Mouse (Mus musculus) gastrocnemius, adult 2 months (tissue): Measurements from ENCODE around the gene Pik3ca. TPM values are rescaled to one million over a fixed set of nuclear protein-coding genes. Genes with fewer than 3 reads are reported as not detected.
"Not testable (repeated sequence)": the region's sequence is repeated elsewhere in the genome, so short reads cannot be mapped to it uniquely, and the experiment has no call there.

Source experiments
- DNase-seq: peaks from one replicate; pipeline ENCODE4 v3.0.0; 2022
- H3K27ac ChIP-seq: fragments of 200-600 bp; 2 replicates; pipeline ENCODE4 v1.8.1; 2022; ENCODE audit warnings: mild to moderate bottlenecking
- H3K4me3 ChIP-seq: fragments of 200-600 bp; 2 replicates; pipeline ENCODE4 v1.8.1; 2022; ENCODE audit warnings: mild to moderate bottlenecking, moderate library complexity
- CTCF ChIP-seq: fragments of 200-600 bp; IDR thresholded peaks from 2 replicates; pipeline ENCODE4 v1.8.1; 2022; ENCODE audit warnings: antibody characterized with exemption, mild to moderate bottlenecking, moderate library complexity
- intact Hi-C: fragments of 180-260 bp; cut with DNase I; formaldehyde crosslinking; loops from one replicate; pipeline ENCODE4 v1.15.1; 2025
- total RNA-seq, 2 experiments: library from RNA; stranded (reverse); gene quantifications; 2 replicates each; pipeline ENCODE4 v1.2.3; 2021

The Pik3ca gene
- total RNA-seq, 2 experiments from 2014 or later: 40.1 to 63.3 TPM

GRCm38 (mm10) chr3:32406804-32407203 lies 9.3 kb downstream of the Pik3ca start:
- no peak for TF ChIP-seq CTCF
- no peak overlapping the region for H3K27ac ChIP-seq
- intact Hi-C loops: no loop called here
- no peak overlapping the region for H3K4me3 ChIP-seq
- no peak for DNase-seq

GRCm38 (mm10) chr3:32408811-32409273 lies 11.4 kb downstream of the Pik3ca start:
- TF ChIP-seq CTCF: no peak
- H3K27ac ChIP-seq: peak overlapping the region; percentile 54
- intact Hi-C loops: no loop called here
- no peak overlapping the region for H3K4me3 ChIP-seq
- DNase-seq: no peak

GRCm38 (mm10) chr3:32412502-32413044 lies 15.1 kb downstream of the Pik3ca start:
- H3K27ac ChIP-seq: peak overlapping the region; percentile 70
- no peak for TF ChIP-seq CTCF
- H3K4me3 ChIP-seq: no peak overlapping the region
- DNase-seq: no peak
- intact Hi-C loops: no loop called here

- Histone ChIP-seq H3K27ac (peak overlapping the region; percentile 70), H3K4me3 (peak overlapping the region; percentile 34)
- peak; percentile 28 for DNase-seq
- no peak for TF ChIP-seq CTCF
- intact Hi-C loops: no loop called here
These were observed 16.9 kb downstream of the Pik3ca start for GRCm38 (mm10) chr3:32414381-32414780.

- DNase-seq: no peak
- TF ChIP-seq CTCF: no peak
- no peak overlapping the region for H3K4me3 ChIP-seq
- H3K27ac ChIP-seq: no peak overlapping the region; the same call in 1 of the 2 replicates
- intact Hi-C loops: loop anchor here (2.0 kb wide), 1 partner anchor 13 kb away; no protein-coding TSS in a partner anchor
These were observed 18.2 kb downstream of the Pik3ca start for GRCm38 (mm10) chr3:32415370-32416309.

GRCm38 (mm10) chr3:32417751-32418211 lies 20.3 kb downstream of the Pik3ca start:
- Histone ChIP-seq H3K27ac (peak overlapping the region; percentile 52), H3K4me3 (0 out of 2 replicates have a peak overlapping the region, but pooled peaks have one; percentile 5)
- 0 out of 2 replicates have a peak, but pooled peaks have one; percentile 3 for TF ChIP-seq CTCF
- intact Hi-C loops: loop anchor here (2.0 kb wide), 1 partner anchor 15 kb away; no protein-coding TSS in a partner anchor
- peak; percentile 61 for DNase-seq

GRCm38 (mm10) chr3:32419866-32420265 lies 22.4 kb downstream of the Pik3ca start:
- intact Hi-C loops: no loop called here
- H3K4me3 ChIP-seq: no peak overlapping the region
- peak overlapping the region; percentile 52 for H3K27ac ChIP-seq
- DNase-seq: no peak
- TF ChIP-seq CTCF: no peak

GRCm38 (mm10) chr3:32421115-32422054 lies 23.9 kb downstream of the Pik3ca start:
- intact Hi-C loops: no loop called here
- Histone ChIP-seq H3K4me3 (no peak overlapping the region), H3K27ac (peak overlapping the region; percentile 9)
- DNase-seq: no peak
- no peak for TF ChIP-seq CTCF

GRCm38 (mm10) chr3:32427695-32428094 lies 30.2 kb downstream of the Pik3ca start:
- no peak for TF ChIP-seq CTCF
- H3K4me3 ChIP-seq: no peak overlapping the region
- H3K27ac ChIP-seq: peak overlapping the region; percentile 75
- intact Hi-C loops: no loop called here
- no peak for DNase-seq

- no peak for DNase-seq
- H3K27ac ChIP-seq: peak overlapping the region; percentile 75
- H3K4me3 ChIP-seq: no peak overlapping the region
- intact Hi-C loops: no loop called here
- no peak for TF ChIP-seq CTCF
These were observed 30.9 kb downstream of the Pik3ca start for GRCm38 (mm10) chr3:32428361-32428760.

GRCm38 (mm10) chr3:32428921-32429320 lies 31.4 kb downstream of the Pik3ca start:
- no peak for TF ChIP-seq CTCF
- no peak overlapping the region for H3K4me3 ChIP-seq
- intact Hi-C loops: no loop called here
- DNase-seq: peak; percentile 47
- peak overlapping the region; percentile 75 for H3K27ac ChIP-seq

GRCm38 (mm10) chr3:32429351-32429750 lies 31.9 kb downstream of the Pik3ca start:
- DNase-seq, intact Hi-C loops, H3K4me3 ChIP-seq: not testable (repeated sequence)
- peak overlapping the region; percentile 75 for H3K27ac ChIP-seq
